Mouse (Mus musculus) forebrain, embryonic 14.5 days (tissue): Measurements from ENCODE around the gene Eml3. TPM values are rescaled to one million over a fixed set of nuclear protein-coding genes. Genes with fewer than 3 reads are reported as not detected.

Experiments used
- ATAC-seq: fragments of 200-750 bp; cut with Nextera tagmentation; 2 replicates; pipeline ENCODE4 v1.8.0; 2017; ENCODE audit warnings: mild to moderate bottlenecking, moderate library complexity
- DNase-seq: peaks from one replicate; pipeline ENCODE4 v3.0.0-alpha.2; 2015; ENCODE audit warnings: low spot score
- H3K27ac ChIP-seq: fragments of 300-500 bp; sonication (generic); 2 replicates; pipeline ENCODE4 v1.5.1; 2014; ENCODE audit warnings: low read depth, mild to moderate bottlenecking, control low read depth, low read length, moderate library complexity
- H3K27me3 ChIP-seq: fragments of 300-500 bp; sonication (generic); replicated peaks from 2 replicates; pipeline ENCODE4 v1.6.1; 2014; ENCODE audit warnings: low read length, control low read depth, mixed read lengths; ENCODE audit not compliant: control insufficient read depth, insufficient read depth
- H3K36me3 ChIP-seq: fragments of 300-500 bp; sonication (generic); 2 replicates; pipeline ENCODE4 v1.6.1; 2014; ENCODE audit warnings: low read length, control low read depth; ENCODE audit not compliant: control insufficient read depth, insufficient read depth
- H3K4me1 ChIP-seq: fragments of 300-500 bp; sonication (generic); 2 replicates; pipeline ENCODE4 v1.6.1; 2014; ENCODE audit warnings: antibody characterized with exemption, low read length, control low read depth; ENCODE audit not compliant: control insufficient read depth, insufficient read depth
- H3K4me2 ChIP-seq: fragments of 300-500 bp; sonication (generic); 2 replicates; pipeline ENCODE4 v1.6.1; 2014; ENCODE audit warnings: mild to moderate bottlenecking, control low read depth, low read length
- H3K4me3 ChIP-seq: fragments of 300-500 bp; sonication (generic); 2 replicates; pipeline ENCODE4 v1.5.1; 2014; ENCODE audit warnings: low read depth, low read length, control low read depth
- H3K9ac ChIP-seq: fragments of 300-500 bp; sonication (generic); 2 replicates; pipeline ENCODE4 v1.6.1; 2014; ENCODE audit warnings: mild to moderate bottlenecking, low read length, control low read depth, moderate library complexity
- H3K9me3 ChIP-seq: fragments of 300-500 bp; sonication (generic); replicated peaks from 2 replicates; pipeline ENCODE4 v1.6.1; 2016; ENCODE audit warnings: low read length, control low read depth, mixed read lengths; ENCODE audit not compliant: control insufficient read depth
- WGBS: fragments of 180-500 bp; shearing (Covaris S2); extraction: QIAGEN DNeasy Blood & Tissue Kit; methylation state at CpG from one replicate; pipeline ENCODE4 v1.1.7; 2014; 5-methylcytosine and 5-hydroxymethylcytosine counted together
- polyA plus RNA-seq: library from polyadenylated mRNA; unstranded; fragments of >200 nt; fragmentation: Nextera tagmentation; extraction: Ambion mirVana; gene quantifications from 2 replicates; pipeline ENCODE4 v1.2.1, GENCODE M21; 2014

The Eml3 gene
- polyA plus RNA-seq, 1 experiment from 2014 or later: 4.1 TPM

DNA sequence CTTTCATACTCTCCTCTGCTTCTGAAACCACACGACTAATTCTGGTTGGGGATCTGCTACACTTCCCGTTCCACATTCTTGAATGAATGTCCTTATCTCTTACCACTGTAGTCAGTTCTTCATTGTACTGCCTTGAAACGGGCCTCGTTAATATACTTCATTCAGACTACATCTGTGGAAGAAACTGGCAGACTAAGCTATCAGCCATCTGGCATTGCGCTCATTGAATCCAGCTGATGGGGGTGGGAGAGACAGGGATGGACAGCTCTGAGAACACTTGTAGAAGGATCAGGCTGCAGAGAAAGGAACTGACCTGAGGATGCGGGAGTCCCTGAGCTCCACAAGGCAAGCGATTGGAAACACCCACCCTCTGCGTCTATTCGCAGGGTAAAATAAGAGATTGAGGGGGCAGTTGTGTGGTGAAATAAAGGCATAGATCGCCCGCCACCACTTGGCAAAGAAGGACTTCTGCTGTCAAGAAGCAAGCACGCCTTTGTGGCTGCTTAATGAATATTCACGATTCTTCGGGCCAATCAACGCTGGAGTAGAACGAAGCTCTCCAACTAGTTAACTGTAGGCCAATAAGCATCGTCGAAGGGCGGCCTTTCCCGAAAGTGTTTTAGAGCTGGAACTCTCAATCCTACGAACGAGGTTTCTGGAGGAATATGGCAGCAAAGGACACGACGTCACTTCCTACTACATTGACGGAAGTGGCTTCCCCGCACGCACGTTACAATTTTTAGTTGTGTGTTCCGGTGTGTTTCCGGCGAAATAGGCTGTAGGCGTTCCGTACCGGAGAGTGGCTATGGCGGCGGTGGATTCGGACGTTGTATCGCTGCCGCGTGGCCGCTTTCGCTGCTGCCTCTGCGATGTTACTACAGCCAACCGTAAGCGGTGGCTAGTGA is 24.0 kb downstream of the Eml3 start, which contains the start of gene Tut1:
Gene Tut1 (plus strand): TSS at position 713 of the 905 bp plus-strand sequence.
- H3K9ac ChIP-seq: peak within 1 kb of the TSS; percentile 74
- 1% methylated on average over 46 of the region's 46 CpGs for WGBS
- H3K9me3 ChIP-seq: no peaks in the 10 kb centered on the region
- peak within 1 kb of the TSS; percentile 98 for H3K27ac ChIP-seq
- H3K4me3 ChIP-seq: peak within 1 kb of the TSS; percentile 69
- peak; percentile 100 for DNase-seq
- H3K27me3 ChIP-seq: no peaks in the 10 kb centered on the region
- peaks cover 63% of the 10 kb centered on the region for H3K36me3 ChIP-seq
- H3K4me2 ChIP-seq: peak within 1 kb of the TSS; percentile 87
- peaks cover 18% of the 10 kb centered on the region for H3K4me1 ChIP-seq
- peak; percentile 95 for ATAC-seq

GRCm38 (mm10) chr19:8954171-8954570 is 24.8 kb downstream of the Eml3 start:
- Histone ChIP-seq H3K4me3 (peak overlapping the region; percentile 69), H3K9ac (peak overlapping the region; percentile 74), H3K4me2 (peak overlapping the region; percentile 87), H3K4me1 (peaks cover 18% of the 10 kb centered on the region), H3K36me3 (peaks cover 61% of the 10 kb centered on the region), H3K27me3 (no peaks in the 10 kb centered on the region), H3K27ac (peak overlapping the region; percentile 98), H3K9me3 (no peaks in the 10 kb centered on the region)
- WGBS: 5% methylated on average over 9 of the region's 9 CpGs
- DNase-seq: no peak
- ATAC-seq: no peak

DNA sequence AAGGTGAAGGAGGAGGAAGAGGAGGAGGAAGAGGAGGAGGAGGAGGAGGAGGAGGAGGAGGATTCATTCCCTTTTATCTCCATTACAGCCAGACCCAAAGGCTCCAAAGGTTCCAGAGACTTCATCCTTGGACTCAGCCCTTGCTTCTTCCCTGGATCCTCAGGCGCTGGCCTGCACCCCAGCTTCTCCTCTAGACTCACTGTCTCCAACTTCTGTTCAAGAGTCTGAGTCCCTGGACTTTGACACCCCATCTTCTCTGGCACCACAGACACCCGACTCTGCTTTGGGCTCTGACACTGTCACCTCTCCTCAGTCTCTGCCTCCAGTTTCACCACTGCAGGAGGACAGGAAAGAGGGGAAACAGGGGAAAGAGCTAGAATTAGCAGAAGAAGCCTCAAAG is 32.9 kb downstream of the Eml3 start:
- peaks cover 81% of the 10 kb centered on the region for H3K36me3 ChIP-seq
- H3K4me3 ChIP-seq: no peak overlapping the region
- H3K9me3 ChIP-seq: no peaks in the 10 kb centered on the region
- H3K27me3 ChIP-seq: no peaks in the 10 kb centered on the region
- H3K4me2 ChIP-seq: no peak overlapping the region
- peaks cover 8% of the 10 kb centered on the region for H3K4me1 ChIP-seq
- no peak overlapping the region for H3K27ac ChIP-seq
- H3K9ac ChIP-seq: no peak overlapping the region
- WGBS: 83% methylated on average over 2 of the region's 2 CpGs
- ATAC-seq (no peak), DNase-seq (no peak)

DNA sequence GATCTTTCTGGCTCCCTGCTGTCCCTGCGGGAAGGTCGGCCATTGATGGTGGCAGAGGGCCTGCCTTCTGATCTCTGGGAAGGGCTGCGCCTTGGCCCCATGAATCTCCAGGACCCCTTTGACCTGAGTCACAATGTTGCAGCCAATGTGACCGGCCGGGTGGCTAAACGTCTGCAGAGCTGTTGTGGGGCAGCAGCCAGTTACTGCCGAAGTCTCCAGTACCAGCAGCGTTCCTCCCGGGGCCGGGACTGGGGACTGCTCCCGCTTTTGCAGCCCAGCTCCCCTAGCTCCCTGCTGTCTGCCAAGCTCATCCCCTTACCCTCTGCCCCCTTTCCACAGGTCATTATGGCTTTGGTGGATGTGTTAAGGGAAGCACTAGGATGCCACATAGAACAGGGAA is 35.7 kb downstream of the Eml3 start:
- Histone ChIP-seq H3K36me3 (peaks cover 73% of the 10 kb centered on the region), H3K9ac (no peak overlapping the region)

DNA sequence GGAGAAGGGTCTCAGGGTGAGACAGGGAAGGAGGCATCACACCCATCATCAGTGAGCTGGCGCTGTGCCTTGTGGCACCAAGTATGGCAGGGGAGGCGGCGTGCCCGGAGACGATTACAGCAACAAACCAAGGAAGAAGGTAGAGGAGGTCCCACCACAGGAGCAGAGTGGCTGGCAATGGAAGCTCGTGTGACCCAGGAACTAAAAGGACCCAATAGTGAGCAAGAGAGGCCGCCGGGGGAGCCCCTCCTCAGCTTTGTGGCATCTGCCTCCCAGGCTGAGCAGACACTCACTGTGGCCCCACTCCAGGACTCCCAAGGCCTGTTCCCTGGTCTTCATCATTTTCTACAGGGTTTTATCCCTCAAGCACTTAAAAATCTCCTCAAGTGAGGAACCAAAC is 36.4 kb downstream of the Eml3 start:
- Histone ChIP-seq H3K27ac (no peak overlapping the region; the same call in 1 of the 2 replicates), H3K4me1 (peaks cover 10% of the 10 kb centered on the region), H3K27me3 (no peaks in the 10 kb centered on the region), H3K9me3 (no peaks in the 10 kb centered on the region), H3K4me3 (peak overlapping the region; percentile 80; the same call in 1 of the 2 replicates), H3K9ac (peak overlapping the region; percentile 62; the same call in 1 of the 2 replicates), H3K36me3 (peaks cover 73% of the 10 kb centered on the region), H3K4me2 (peak overlapping the region; percentile 60)
- WGBS: 78% methylated on average over 8 of the region's 8 CpGs
- no peak for ATAC-seq
- DNase-seq: no peak

More for the DNA sequence above, 35.7 kb downstream of the Eml3 start:
- ATAC-seq (no peak), DNase-seq (no peak)
- H3K9me3 ChIP-seq: no peaks in the 10 kb centered on the region
- 93% methylated on average over 11 of the region's 11 CpGs for WGBS
- no peaks in the 10 kb centered on the region for H3K27me3 ChIP-seq
- H3K4me3 ChIP-seq: no peak overlapping the region
- no peak overlapping the region for H3K27ac ChIP-seq
- no peak overlapping the region for H3K4me2 ChIP-seq
- H3K4me1 ChIP-seq: peaks cover 10% of the 10 kb centered on the region

- H3K4me2 ChIP-seq: peak overlapping the region; percentile 60
- peaks cover 74% of the 10 kb centered on the region for H3K36me3 ChIP-seq
- H3K27ac ChIP-seq: peak overlapping the region; percentile 83
- H3K27me3 ChIP-seq: no peaks in the 10 kb centered on the region
- 48% methylated on average over 5 of the region's 5 CpGs for WGBS
- H3K9me3 ChIP-seq: no peaks in the 10 kb centered on the region
- no peak for ATAC-seq
- H3K4me1 ChIP-seq: peaks cover 10% of the 10 kb centered on the region
- peak overlapping the region; percentile 62 for H3K9ac ChIP-seq
- DNase-seq: no peak
- H3K4me3 ChIP-seq: peak overlapping the region; percentile 80
These were observed 36.8 kb downstream of the Eml3 start for GRCm38 (mm10) chr19:8966198-8966589.

DNA sequence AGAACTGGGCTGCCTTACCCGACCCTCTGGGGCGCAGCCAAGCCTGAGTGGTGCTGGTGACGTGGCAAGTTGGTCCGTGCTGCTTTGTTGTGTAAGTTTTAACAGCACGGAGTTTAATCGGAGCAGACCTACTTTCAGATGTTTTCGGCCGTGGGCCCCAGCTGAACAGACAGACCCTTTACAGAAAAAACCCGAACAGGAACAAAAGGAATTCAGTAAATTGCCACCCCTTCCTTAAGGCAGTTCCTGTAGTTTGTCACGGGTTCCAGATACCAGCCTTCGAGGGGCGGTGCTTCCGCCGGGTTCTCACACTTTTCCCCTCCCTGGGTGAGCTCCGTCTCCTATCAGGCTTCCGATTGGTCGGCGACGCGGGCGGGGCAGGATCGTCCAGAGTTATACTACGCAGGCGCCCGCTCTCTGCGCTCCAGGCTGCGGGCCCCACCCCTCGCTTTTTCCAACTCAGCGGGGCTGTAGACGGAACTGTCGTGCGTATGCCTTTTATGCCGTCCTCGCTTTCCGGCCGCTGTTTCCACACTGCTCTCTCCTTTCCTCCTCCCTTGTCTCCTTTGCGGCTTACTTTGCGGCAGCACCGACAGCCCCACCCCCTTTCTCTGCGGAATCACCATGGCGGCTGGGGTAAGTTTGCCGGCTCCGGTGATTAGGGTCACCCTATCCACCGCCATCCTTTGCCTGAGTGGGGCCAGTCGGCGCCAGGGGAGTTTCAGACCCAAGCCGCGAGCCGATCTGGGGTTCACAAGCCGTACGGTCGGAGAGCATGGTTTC is 37.4 kb downstream of the Eml3 start, which contains the start of gene Eef1g:
Gene Eef1g (plus strand): TSS at position 452 of the 783 bp plus-strand sequence.
- Histone ChIP-seq H3K4me3 (peak within 1 kb of the TSS; percentile 80), H3K4me1 (peaks cover 10% of the 10 kb centered on the region), H3K9me3 (no peaks in the 10 kb centered on the region), H3K27ac (peak within 1 kb of the TSS; percentile 83), H3K36me3 (peaks cover 74% of the 10 kb centered on the region), H3K9ac (peak within 1 kb of the TSS; percentile 92), H3K4me2 (peak within 1 kb of the TSS; percentile 85), H3K27me3 (no peaks in the 10 kb centered on the region)
- ATAC-seq (peak; percentile 99), DNase-seq (peak; percentile 100)
- under 1% methylated on average over 52 of the region's 52 CpGs for WGBS

DNA sequence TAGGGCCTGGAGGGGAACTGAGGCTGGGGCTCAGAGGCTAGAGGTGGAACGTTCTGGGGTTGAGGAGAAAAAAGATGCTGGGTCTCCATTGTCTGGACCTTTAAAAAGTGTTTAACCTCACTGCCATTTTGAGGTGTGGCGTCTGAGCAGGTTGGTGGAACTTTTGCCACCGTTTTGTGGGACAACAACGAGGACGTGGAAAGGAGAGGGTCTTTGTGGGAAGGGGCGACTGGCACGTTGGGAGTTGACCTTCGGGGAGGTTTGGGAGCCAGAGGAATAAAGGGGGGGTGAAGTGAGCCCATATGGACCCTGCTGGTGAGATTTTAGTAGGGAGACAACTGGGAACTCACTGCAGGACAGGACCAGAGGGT is 38.0 kb downstream of the Eml3 start:
- Histone ChIP-seq H3K36me3 (peaks cover 74% of the 10 kb centered on the region), H3K27me3 (no peaks in the 10 kb centered on the region), H3K4me3 (peak overlapping the region; percentile 80), H3K9ac (peak overlapping the region; percentile 92), H3K9me3 (no peaks in the 10 kb centered on the region), H3K27ac (peak overlapping the region; percentile 74; the same call in 1 of the 2 replicates), H3K4me1 (peaks cover 10% of the 10 kb centered on the region), H3K4me2 (peak overlapping the region; percentile 85)
- 0% methylated on average over 8 of the region's 8 CpGs for WGBS
- ATAC-seq (peak; percentile 1; the same call in 1 of the 2 replicates), DNase-seq (no peak)
